Mouse (Mus musculus): ENCODE data around the gene Chrnb1. TPM values are rescaled to one million over a fixed set of nuclear protein-coding genes. Genes with fewer than 3 reads are reported as not detected.
A peak's percentile ranks its signal among the peaks of the same experiment; 100 is the strongest.

The Chrnb1 gene
- polyA plus RNA-seq, 1 experiment from 2014 or later: 1.4 TPM

DNA sequence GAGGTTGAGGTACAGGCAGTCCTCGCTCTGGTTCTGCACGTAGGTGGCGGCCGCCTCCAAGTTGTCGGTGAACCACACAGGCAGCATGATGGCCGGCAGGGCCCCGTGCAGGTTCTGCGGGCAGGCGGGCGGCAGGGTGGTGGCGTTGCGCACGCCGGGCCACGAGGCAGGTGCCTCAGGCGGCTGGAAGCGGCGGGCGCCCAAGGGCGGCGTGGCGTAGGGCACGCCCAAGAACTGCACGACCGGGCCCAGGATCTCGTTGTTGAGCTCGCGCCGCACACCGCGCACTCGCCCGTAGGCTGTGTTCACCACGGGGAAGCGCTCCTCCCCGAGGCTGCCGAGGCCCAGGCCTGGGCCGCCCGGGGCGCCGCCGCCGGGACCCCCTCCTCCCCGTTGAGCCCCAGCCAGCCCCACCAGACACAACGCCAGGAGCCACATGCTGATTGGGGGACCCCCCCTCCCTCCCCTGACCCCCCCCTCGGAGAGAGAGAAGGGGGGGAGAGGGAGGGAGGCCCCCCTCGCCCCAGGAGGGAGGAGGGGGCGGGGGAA is 38.3 kb upstream of the Chrnb1 start:
- H3K4me1 ChIP-seq (replicated peaks; ENCODE audit: control insufficient read depth, insufficient read depth, low read length): peaks cover 35% of the 10 kb centered on the region
- ATAC-seq (replicated peaks; ENCODE audit: low FRiP score) (peak; percentile 13; the same call in 1 of the 2 replicates), DNase-seq (ENCODE audit: low spot score) (peak; percentile 62)
- peak overlapping the region; percentile 81 for H3K4me2 ChIP-seq
- peak overlapping the region; percentile 74 for H3K9ac ChIP-seq (ENCODE audit: low read depth, low read length)
- peaks cover 40% of the 10 kb centered on the region for H3K27me3 ChIP-seq (replicated peaks; ENCODE audit: control insufficient read depth, insufficient read depth, low read length)
- WGBS: 4% methylated on average over 43 of the region's 48 CpGs
- no peaks in the 10 kb centered on the region for H3K9me3 ChIP-seq (ENCODE audit: control insufficient read depth, low read length)
- H3K36me3 ChIP-seq (ENCODE audit: control insufficient read depth, insufficient read depth, low read length): no peaks in the 10 kb centered on the region; the same call in 1 of the 2 replicates
- H3K4me3 ChIP-seq (ENCODE audit: low read depth, low read length): peak overlapping the region; percentile 53
- no peak overlapping the region for H3K27ac ChIP-seq (ENCODE audit: low read depth, low read length)

DNA sequence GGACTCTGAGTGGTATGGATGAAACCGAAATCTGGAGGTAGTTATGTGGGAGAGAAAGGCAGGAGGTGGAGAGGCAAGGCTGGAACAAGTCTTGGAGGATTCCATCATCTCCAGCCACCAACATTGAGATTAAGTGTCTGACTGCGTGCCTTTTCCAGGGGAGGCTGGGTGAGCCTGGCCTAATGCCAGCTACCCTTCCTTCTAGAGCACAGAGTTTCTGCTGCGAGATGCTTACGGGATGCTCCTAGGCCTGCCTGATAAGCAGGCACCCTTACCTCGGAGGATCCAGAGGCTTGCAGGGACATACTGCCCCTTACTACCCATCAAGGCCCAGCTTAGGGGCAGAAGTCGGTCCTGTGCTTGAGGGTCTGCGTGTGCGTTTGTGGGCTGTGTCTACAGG is 37.8 kb upstream of the Chrnb1 start:
- ATAC-seq (replicated peaks; ENCODE audit: low FRiP score): no peak
- H3K9me3 ChIP-seq (ENCODE audit: control insufficient read depth, low read length): no peaks in the 10 kb centered on the region
- WGBS: 49% methylated on average over 8 of the region's 8 CpGs
- H3K4me1 ChIP-seq (replicated peaks; ENCODE audit: control insufficient read depth, insufficient read depth, low read length): peaks cover 34% of the 10 kb centered on the region
- no peaks in the 10 kb centered on the region; the same call in 1 of the 2 replicates for H3K36me3 ChIP-seq (ENCODE audit: control insufficient read depth, insufficient read depth, low read length)
- no peak overlapping the region for H3K27ac ChIP-seq (ENCODE audit: low read depth, low read length)
- peak overlapping the region; percentile 53 for H3K4me3 ChIP-seq (ENCODE audit: low read depth, low read length)
- no peak for DNase-seq (ENCODE audit: low spot score)
- H3K27me3 ChIP-seq (replicated peaks; ENCODE audit: control insufficient read depth, insufficient read depth, low read length): peaks cover 40% of the 10 kb centered on the region
- H3K4me2 ChIP-seq: peak overlapping the region; percentile 81
- H3K9ac ChIP-seq (ENCODE audit: low read depth, low read length): peak overlapping the region; percentile 74

DNA sequence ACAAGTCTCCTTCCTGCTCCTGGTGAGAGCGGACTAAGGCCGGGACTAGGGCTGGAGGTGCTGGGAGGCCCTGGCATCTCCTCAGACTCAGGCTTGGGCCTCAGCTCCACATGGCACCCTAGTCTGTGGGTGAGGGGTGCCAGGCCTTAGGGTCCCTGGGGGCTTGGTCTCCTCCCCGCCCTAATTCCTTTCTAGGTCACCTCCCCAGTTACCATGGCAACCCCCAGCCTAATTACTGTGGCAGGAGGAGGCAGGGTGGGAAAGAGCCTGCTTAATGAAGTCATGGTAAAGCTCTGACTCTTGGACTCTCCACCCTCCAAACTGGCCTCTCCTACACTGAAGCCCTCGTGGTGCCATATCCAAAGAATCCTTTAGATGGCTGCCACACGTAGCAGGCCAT is 33.1 kb upstream of the Chrnb1 start:
- no peak overlapping the region for H3K27ac ChIP-seq (ENCODE audit: low read depth, low read length)
- ATAC-seq (replicated peaks; ENCODE audit: low FRiP score): no peak

GRCm38 (mm10) chr11:69823456-69823855 is 27.7 kb upstream of the Chrnb1 start:
- Histone ChIP-seq H3K27ac (ENCODE audit: low read depth, low read length) (no peak overlapping the region), H3K4me1 (replicated peaks; ENCODE audit: control insufficient read depth, insufficient read depth, low read length) (no peaks in the 10 kb centered on the region), H3K4me3 (ENCODE audit: low read depth, low read length) (no peak overlapping the region), H3K9ac (ENCODE audit: low read depth, low read length) (no peak overlapping the region), H3K27me3 (replicated peaks; ENCODE audit: control insufficient read depth, insufficient read depth, low read length) (no peaks in the 10 kb centered on the region; the same call in 1 of the 2 replicates), H3K9me3 (ENCODE audit: control insufficient read depth, low read length) (no peaks in the 10 kb centered on the region), H3K4me2 (no peak overlapping the region), H3K36me3 (ENCODE audit: control insufficient read depth, insufficient read depth, low read length) (peaks cover 14% of the 10 kb centered on the region)
- 67% methylated on average over 2 of the region's 2 CpGs for WGBS
- no peak for ATAC-seq (replicated peaks; ENCODE audit: low FRiP score)
- DNase-seq (ENCODE audit: low spot score): no peak

More for the DNA sequence above, 33.1 kb upstream of the Chrnb1 start:
- no peaks in the 10 kb centered on the region for H3K9me3 ChIP-seq (ENCODE audit: control insufficient read depth, low read length)
- peaks cover 14% of the 10 kb centered on the region for H3K36me3 ChIP-seq (ENCODE audit: control insufficient read depth, insufficient read depth, low read length)
- no peak overlapping the region for H3K9ac ChIP-seq (ENCODE audit: low read depth, low read length)
- no peak overlapping the region for H3K4me3 ChIP-seq (ENCODE audit: low read depth, low read length)
- no peak overlapping the region for H3K4me2 ChIP-seq
- WGBS: 77% methylated on average over 5 of the region's 5 CpGs
- peaks cover 4% of the 10 kb centered on the region for H3K4me1 ChIP-seq (replicated peaks; ENCODE audit: control insufficient read depth, insufficient read depth, low read length)
- peaks cover 8% of the 10 kb centered on the region for H3K27me3 ChIP-seq (replicated peaks; ENCODE audit: control insufficient read depth, insufficient read depth, low read length)
- no peak for DNase-seq (ENCODE audit: low spot score)

DNA sequence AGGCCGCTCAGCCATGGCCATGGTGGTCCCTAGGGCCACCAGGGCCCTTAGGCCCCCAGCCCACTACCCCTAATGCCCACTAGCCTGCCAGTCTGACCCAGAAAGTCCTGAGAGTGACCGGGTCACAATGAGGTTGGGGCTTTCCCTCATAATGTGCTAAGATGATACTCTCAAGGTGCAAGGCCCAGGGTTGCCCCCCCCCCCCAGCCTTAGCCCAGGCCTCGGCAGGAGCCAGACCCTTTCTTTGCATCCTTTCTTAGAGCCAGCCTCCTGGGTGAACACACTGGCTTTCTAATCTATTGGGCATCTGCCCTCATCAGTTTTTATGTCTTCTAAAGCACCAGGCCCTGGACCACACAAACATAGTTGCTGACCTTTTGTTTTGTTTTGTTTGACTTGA is 26.3 kb upstream of the Chrnb1 start, which contains the start of gene Spem1:
Spem1 (minus strand) TSS at position 101 of the 400 bp plus-strand sequence.
- Histone ChIP-seq H3K27ac (ENCODE audit: low read depth, low read length) (no peak within 1 kb of the TSS), H3K9ac (ENCODE audit: low read depth, low read length) (no peak within 1 kb of the TSS), H3K27me3 (replicated peaks; ENCODE audit: control insufficient read depth, insufficient read depth, low read length) (no peaks in the 10 kb centered on the region; the same call in none of the 2 replicates), H3K4me2 (no peak within 1 kb of the TSS), H3K4me3 (ENCODE audit: low read depth, low read length) (no peak within 1 kb of the TSS), H3K9me3 (ENCODE audit: control insufficient read depth, low read length) (no peaks in the 10 kb centered on the region), H3K36me3 (ENCODE audit: control insufficient read depth, insufficient read depth, low read length) (peaks cover 6% of the 10 kb centered on the region; the same call in 1 of the 2 replicates), H3K4me1 (replicated peaks; ENCODE audit: control insufficient read depth, insufficient read depth, low read length) (no peaks in the 10 kb centered on the region)
- ATAC-seq (replicated peaks; ENCODE audit: low FRiP score): no peak
- WGBS: 79% methylated on average over 3 of the region's 3 CpGs
- no peak for DNase-seq (ENCODE audit: low spot score)

DNA sequence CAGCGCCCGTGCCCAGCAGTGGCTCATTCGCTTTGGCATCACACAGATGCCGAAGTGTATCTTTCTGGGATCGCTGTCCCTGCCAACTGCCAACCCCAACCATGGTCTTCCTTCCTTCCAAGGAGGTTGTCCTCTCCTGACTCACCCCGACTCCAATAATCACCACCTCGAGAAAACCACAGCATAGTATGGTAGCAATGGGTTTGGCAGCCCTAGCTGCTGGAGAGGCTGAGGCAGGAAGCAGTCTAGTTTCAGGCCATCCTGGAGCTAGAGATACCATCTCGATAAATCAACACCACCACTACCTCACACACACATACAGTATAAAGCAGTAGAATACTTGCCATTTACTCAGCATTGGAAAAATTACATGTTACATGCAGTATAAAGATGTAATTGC is 23.1 kb upstream of the Chrnb1 start:
- no peak for ATAC-seq (replicated peaks; ENCODE audit: low FRiP score)
- 76% methylated on average over 8 of the region's 8 CpGs for WGBS
- no peaks in the 10 kb centered on the region for H3K36me3 ChIP-seq (ENCODE audit: control insufficient read depth, insufficient read depth, low read length)

DNA sequence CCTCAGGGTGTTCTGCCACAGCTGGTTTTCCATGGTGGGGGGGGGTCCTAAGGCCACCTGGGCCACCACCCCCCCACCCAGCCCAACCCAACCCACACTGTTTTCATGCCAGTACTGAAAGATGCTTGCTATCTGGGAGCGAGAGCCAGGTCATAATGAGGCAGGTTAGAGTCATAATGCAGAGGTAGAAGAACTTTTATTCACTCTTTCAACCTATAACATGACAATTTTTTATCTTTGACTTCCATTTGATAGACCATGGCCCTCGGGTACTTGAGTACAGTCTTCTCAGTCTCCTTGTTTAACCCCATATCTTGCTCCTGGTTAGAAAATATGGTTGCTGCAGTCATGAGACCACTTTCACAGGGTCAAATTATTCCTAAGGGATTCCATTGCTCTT is 22.6 kb upstream of the Chrnb1 start, which contains the start of gene Spem2:
Spem2 (minus strand) TSS at position 101 of the 400 bp plus-strand sequence.
- Histone ChIP-seq H3K9ac (ENCODE audit: low read depth, low read length) (no peak within 1 kb of the TSS), H3K27me3 (replicated peaks; ENCODE audit: control insufficient read depth, insufficient read depth, low read length) (peaks cover 3% of the 10 kb centered on the region), H3K4me3 (ENCODE audit: low read depth, low read length) (no peak within 1 kb of the TSS), H3K27ac (ENCODE audit: low read depth, low read length) (no peak within 1 kb of the TSS), H3K9me3 (ENCODE audit: control insufficient read depth, low read length) (no peaks in the 10 kb centered on the region), H3K4me1 (replicated peaks; ENCODE audit: control insufficient read depth, insufficient read depth, low read length) (no peaks in the 10 kb centered on the region), H3K4me2 (no peak within 1 kb of the TSS), H3K36me3 (ENCODE audit: control insufficient read depth, insufficient read depth, low read length) (no peaks in the 10 kb centered on the region)
- ATAC-seq (replicated peaks; ENCODE audit: low FRiP score) (no peak), DNase-seq (ENCODE audit: low spot score) (no peak)
- 72% methylated on average over 2 of the region's 2 CpGs for WGBS

More for the DNA sequence above, 23.1 kb upstream of the Chrnb1 start:
- H3K9me3 ChIP-seq (ENCODE audit: control insufficient read depth, low read length): no peaks in the 10 kb centered on the region
- no peak overlapping the region for H3K4me2 ChIP-seq
- H3K27me3 ChIP-seq (replicated peaks; ENCODE audit: control insufficient read depth, insufficient read depth, low read length): peaks cover 3% of the 10 kb centered on the region
- H3K4me1 ChIP-seq (replicated peaks; ENCODE audit: control insufficient read depth, insufficient read depth, low read length): no peaks in the 10 kb centered on the region
- no peak overlapping the region for H3K9ac ChIP-seq (ENCODE audit: low read depth, low read length)
- H3K4me3 ChIP-seq (ENCODE audit: low read depth, low read length): no peak overlapping the region
- H3K27ac ChIP-seq (ENCODE audit: low read depth, low read length): no peak overlapping the region
- no peak for DNase-seq (ENCODE audit: low spot score)

- 84% methylated on average over 12 of the region's 12 CpGs for WGBS
Measured at GRCm38 (mm10) chr11:69816520-69816919, 20.8 kb upstream of the Chrnb1 start.

DNA sequence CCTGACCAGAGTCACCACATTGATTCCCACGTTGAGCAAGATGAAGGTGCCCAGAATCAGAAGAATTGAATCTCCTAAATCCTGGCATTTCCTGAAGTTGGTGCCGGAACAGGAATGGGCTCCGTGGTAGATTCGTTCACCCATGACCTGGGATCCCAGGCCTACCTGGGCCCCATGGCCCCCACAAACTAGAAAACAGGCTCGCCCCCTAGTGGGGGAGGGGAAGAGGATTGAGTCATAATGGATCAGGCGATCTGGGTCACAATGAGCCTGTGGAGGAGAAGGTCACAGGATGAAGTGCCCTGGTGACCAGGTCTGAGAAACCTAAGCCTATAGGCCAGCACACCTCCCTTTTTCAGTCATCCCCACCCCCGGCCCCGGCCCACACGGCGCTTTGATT is 19.4 kb upstream of the Chrnb1 start, which contains the start of gene Gm39566:
Gm39566 (minus strand) TSS at position 144 of the 400 bp plus-strand sequence.
- Histone ChIP-seq H3K27ac (ENCODE audit: low read depth, low read length) (no peak within 1 kb of the TSS), H3K4me2 (no peak within 1 kb of the TSS), H3K36me3 (ENCODE audit: control insufficient read depth, insufficient read depth, low read length) (no peaks in the 10 kb centered on the region), H3K9ac (ENCODE audit: low read depth, low read length) (no peak within 1 kb of the TSS), H3K27me3 (replicated peaks; ENCODE audit: control insufficient read depth, insufficient read depth, low read length) (peaks cover 3% of the 10 kb centered on the region), H3K4me1 (replicated peaks; ENCODE audit: control insufficient read depth, insufficient read depth, low read length) (no peaks in the 10 kb centered on the region), H3K4me3 (ENCODE audit: low read depth, low read length) (no peak within 1 kb of the TSS), H3K9me3 (ENCODE audit: control insufficient read depth, low read length) (no peaks in the 10 kb centered on the region)
- no peak for DNase-seq (ENCODE audit: low spot score)
- ATAC-seq (replicated peaks; ENCODE audit: low FRiP score): no peak
- 53% methylated on average over 10 of the region's 10 CpGs for WGBS

More at GRCm38 (mm10) chr11:69816520-69816919, 20.8 kb upstream of the Chrnb1 start:
- Histone ChIP-seq H3K36me3 (ENCODE audit: control insufficient read depth, insufficient read depth, low read length) (no peaks in the 10 kb centered on the region), H3K4me1 (replicated peaks; ENCODE audit: control insufficient read depth, insufficient read depth, low read length) (no peaks in the 10 kb centered on the region), H3K27me3 (replicated peaks; ENCODE audit: control insufficient read depth, insufficient read depth, low read length) (peaks cover 3% of the 10 kb centered on the region), H3K4me2 (no peak overlapping the region), H3K9me3 (ENCODE audit: control insufficient read depth, low read length) (no peaks in the 10 kb centered on the region), H3K4me3 (ENCODE audit: low read depth, low read length) (no peak overlapping the region), H3K9ac (ENCODE audit: low read depth, low read length) (no peak overlapping the region), H3K27ac (ENCODE audit: low read depth, low read length) (no peak overlapping the region)
- no peak for DNase-seq (ENCODE audit: low spot score)
- ATAC-seq (replicated peaks; ENCODE audit: low FRiP score): no peak
